Mouse (Mus musculus) heart, embryonic 16.5 days (tissue): ENCODE data around the gene Dll1. TPM values are rescaled to one million over a fixed set of nuclear protein-coding genes. Genes with fewer than 3 reads are reported as not detected.

Source experiments
- ATAC-seq: fragments of 200-750 bp; cut with Nextera tagmentation; replicated peaks from 2 replicates; pipeline ENCODE4 v1.8.0; 2017; ENCODE audit warnings: moderate number of reproducible peaks; ENCODE audit not compliant: insufficient read depth, low FRiP score; ENCODE audit errors: extremely low read depth
- H3K27ac ChIP-seq: fragments of 300-500 bp; sonication (generic); 2 replicates; pipeline ENCODE4 v1.5.1; 2014; ENCODE audit warnings: mild to moderate bottlenecking, low read length, control low read depth, moderate library complexity
- H3K27me3 ChIP-seq: fragments of 300-500 bp; sonication (generic); 2 replicates; pipeline ENCODE4 v1.6.1; 2014; ENCODE audit warnings: low read length, mixed read lengths; ENCODE audit not compliant: control insufficient read depth, insufficient read depth
- H3K36me3 ChIP-seq: fragments of 300-500 bp; sonication (generic); 2 replicates; pipeline ENCODE4 v1.6.1; 2014; ENCODE audit not compliant: control insufficient read depth, insufficient read depth
- H3K4me1 ChIP-seq: fragments of 300-500 bp; sonication (generic); 2 replicates; pipeline ENCODE4 v1.6.1; 2014; ENCODE audit warnings: low read length, mixed read lengths; ENCODE audit not compliant: control insufficient read depth, insufficient read depth
- H3K4me2 ChIP-seq: fragments of 300-500 bp; sonication (generic); 2 replicates; pipeline ENCODE4 v1.6.1; 2014; ENCODE audit warnings: low read depth, mild to moderate bottlenecking, control low read depth, low read length
- H3K4me3 ChIP-seq: fragments of 300-500 bp; sonication (generic); 2 replicates; pipeline ENCODE4 v1.5.1; 2014; ENCODE audit warnings: mild to moderate bottlenecking, control low read depth, low read length
- H3K9ac ChIP-seq: fragments of 300-500 bp; sonication (generic); 2 replicates; pipeline ENCODE4 v1.6.1; 2014; ENCODE audit warnings: low read length, control low read depth
- H3K9me3 ChIP-seq: fragments of 300-500 bp; sonication (generic); replicated peaks from 2 replicates; pipeline ENCODE4 v1.6.1; 2016; ENCODE audit warnings: low read length; ENCODE audit not compliant: control insufficient read depth
- WGBS: fragments of 180-500 bp; shearing (Covaris S2); extraction: QIAGEN DNeasy Blood & Tissue Kit; methylation state at CpG from one replicate; pipeline ENCODE4 v1.1.7; 2014; 5-methylcytosine and 5-hydroxymethylcytosine counted together
- polyA plus RNA-seq: library from polyadenylated mRNA; unstranded; fragments of >200 nt; fragmentation: Nextera tagmentation; extraction: Ambion mirVana; gene quantifications from 2 replicates; pipeline ENCODE4 v1.2.1, GENCODE M21; 2015

Gene Dll1
- polyA plus RNA-seq, 1 experiment from 2014 or later = 5.6 TPM

DNA sequence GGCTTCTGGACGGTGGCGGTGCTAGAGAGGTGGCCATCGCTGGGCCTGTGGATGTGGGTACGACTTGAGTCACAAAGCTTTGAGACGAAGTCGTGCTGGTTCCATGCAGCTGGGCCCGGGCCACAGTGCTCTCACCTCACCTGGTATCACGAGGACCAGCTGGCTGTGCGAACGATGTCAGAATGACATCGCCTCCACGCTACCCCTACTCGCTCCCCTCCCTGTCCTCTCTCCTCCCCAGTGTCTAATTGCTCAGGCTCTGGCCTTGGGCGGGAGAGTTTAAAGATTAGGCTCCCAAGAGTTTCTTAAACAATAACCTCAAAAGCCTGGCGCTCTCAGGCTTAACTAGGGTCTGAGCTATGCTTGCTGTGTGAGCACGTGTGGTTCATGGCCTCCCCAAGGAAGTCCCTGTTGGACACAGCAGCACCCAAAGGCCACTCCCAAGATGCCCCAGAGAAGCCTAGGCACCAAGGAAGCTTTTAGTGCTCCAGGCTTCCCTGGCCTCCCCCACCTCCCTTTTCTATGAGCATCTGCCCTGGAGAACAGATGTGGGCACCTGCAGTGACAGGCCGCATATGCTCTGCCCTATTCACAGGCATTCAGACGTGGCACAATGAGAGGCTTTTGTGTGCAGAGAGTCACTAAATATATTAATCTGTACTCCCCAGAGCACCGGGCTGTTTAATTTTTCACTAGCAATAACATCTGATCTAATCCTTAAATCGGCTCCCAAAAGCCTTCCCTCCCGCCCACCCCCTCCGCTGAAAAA is 4.6 kb upstream of the Dll1 start:
- H3K27me3 ChIP-seq = peaks cover 67% of the 10 kb centered on the region
- peaks cover 19% of the 10 kb centered on the region for H3K4me1 ChIP-seq
- H3K9ac ChIP-seq = no peak overlapping the region; the same call in 1 of the 2 replicates
- peak overlapping the region; percentile 71 for H3K4me2 ChIP-seq
- no peak overlapping the region for H3K27ac ChIP-seq
- no peak for ATAC-seq
- no peaks in the 10 kb centered on the region for H3K36me3 ChIP-seq
- 19% methylated on average over 22 of the region's 22 CpGs for WGBS
- no peaks in the 10 kb centered on the region for H3K9me3 ChIP-seq
- peak overlapping the region; percentile 49 for H3K4me3 ChIP-seq

DNA sequence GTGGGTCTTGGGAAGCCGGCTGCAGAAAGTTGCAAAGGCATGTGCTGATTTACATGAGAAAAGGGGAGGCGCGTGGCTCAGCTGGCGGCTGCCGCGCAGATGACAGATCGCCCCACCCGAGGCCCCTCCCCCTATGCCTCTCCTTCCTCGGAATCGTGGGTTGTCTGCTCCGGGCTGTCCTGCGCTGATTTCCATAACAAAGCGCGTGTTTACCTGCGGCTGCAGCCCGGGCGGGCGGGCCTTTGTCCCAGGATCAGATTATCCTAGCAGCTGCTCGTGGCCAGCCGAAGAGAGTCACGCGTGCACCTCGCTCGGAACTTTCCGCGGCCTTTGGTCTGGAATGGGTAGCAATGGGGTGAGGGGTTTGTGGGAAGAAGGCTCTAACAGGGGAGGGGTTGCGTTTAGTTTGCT is 4.0 kb upstream of the Dll1 start:
- under 1% methylated on average over 27 of the region's 27 CpGs for WGBS
- peaks cover 67% of the 10 kb centered on the region for H3K27me3 ChIP-seq
- ATAC-seq = 0 out of 2 replicates have a peak, but pooled peaks have one; percentile 7
- peaks cover 19% of the 10 kb centered on the region for H3K4me1 ChIP-seq
- H3K36me3 ChIP-seq = no peaks in the 10 kb centered on the region
- H3K4me2 ChIP-seq = peak overlapping the region; percentile 71
- H3K27ac ChIP-seq = no peak overlapping the region
- H3K9ac ChIP-seq = peak overlapping the region; percentile 30
- H3K9me3 ChIP-seq = no peaks in the 10 kb centered on the region
- peak overlapping the region; percentile 49 for H3K4me3 ChIP-seq

- 17% methylated on average over 17 of the region's 17 CpGs for WGBS
- Histone ChIP-seq H3K27ac (no peak overlapping the region), H3K4me1 (peaks cover 22% of the 10 kb centered on the region), H3K36me3 (no peaks in the 10 kb centered on the region), H3K27me3 (peaks cover 70% of the 10 kb centered on the region), H3K9me3 (no peaks in the 10 kb centered on the region), H3K4me2 (peak overlapping the region; percentile 71), H3K9ac (no peak overlapping the region), H3K4me3 (peak overlapping the region; percentile 49)
- ATAC-seq = no peak
Observed at GRCm38 (mm10) chr17:15379741-15380526, 3.3 kb upstream of the Dll1 start.

- no peak for ATAC-seq
- H3K9me3 ChIP-seq = no peaks in the 10 kb centered on the region
- peaks cover 29% of the 10 kb centered on the region for H3K4me1 ChIP-seq
- 18% methylated on average over 15 of the region's 15 CpGs for WGBS
- H3K9ac ChIP-seq = no peak overlapping the region
- no peak overlapping the region for H3K4me2 ChIP-seq
- H3K36me3 ChIP-seq = no peaks in the 10 kb centered on the region
- H3K27ac ChIP-seq = no peak overlapping the region
- H3K4me3 ChIP-seq = no peak overlapping the region
- H3K27me3 ChIP-seq = peaks cover 76% of the 10 kb centered on the region
Observed at GRCm38 (mm10) chr17:15378413-15379109, 1.9 kb upstream of the Dll1 start.

- Histone ChIP-seq H3K4me2 (no peak overlapping the region), H3K36me3 (no peaks in the 10 kb centered on the region), H3K4me3 (no peak overlapping the region), H3K4me1 (peaks cover 29% of the 10 kb centered on the region), H3K9me3 (no peaks in the 10 kb centered on the region), H3K9ac (no peak overlapping the region), H3K27ac (no peak overlapping the region), H3K27me3 (peaks cover 80% of the 10 kb centered on the region)
- WGBS = 2% methylated on average over 1 of the region's 1 CpGs
- ATAC-seq = 0 out of 2 replicates have a peak, but pooled peaks have one; percentile 21
Observed at GRCm38 (mm10) chr17:15377901-15378300, 1.2 kb upstream of the Dll1 start.

GRCm38 (mm10) chr17:15375701-15376493 is 775 bp downstream of the Dll1 start:
- H3K9me3 ChIP-seq = no peaks in the 10 kb centered on the region
- peak overlapping the region; percentile 45 for H3K27ac ChIP-seq
- peak overlapping the region; percentile 100 for H3K4me2 ChIP-seq
- peak overlapping the region; percentile 75 for H3K9ac ChIP-seq
- no peaks in the 10 kb centered on the region for H3K36me3 ChIP-seq
- H3K4me1 ChIP-seq = peaks cover 31% of the 10 kb centered on the region
- H3K27me3 ChIP-seq = peaks cover 63% of the 10 kb centered on the region
- WGBS = under 1% methylated on average over 66 of the region's 69 CpGs
- H3K4me3 ChIP-seq = peak overlapping the region; percentile 66
- peak; percentile 53 for ATAC-seq

DNA sequence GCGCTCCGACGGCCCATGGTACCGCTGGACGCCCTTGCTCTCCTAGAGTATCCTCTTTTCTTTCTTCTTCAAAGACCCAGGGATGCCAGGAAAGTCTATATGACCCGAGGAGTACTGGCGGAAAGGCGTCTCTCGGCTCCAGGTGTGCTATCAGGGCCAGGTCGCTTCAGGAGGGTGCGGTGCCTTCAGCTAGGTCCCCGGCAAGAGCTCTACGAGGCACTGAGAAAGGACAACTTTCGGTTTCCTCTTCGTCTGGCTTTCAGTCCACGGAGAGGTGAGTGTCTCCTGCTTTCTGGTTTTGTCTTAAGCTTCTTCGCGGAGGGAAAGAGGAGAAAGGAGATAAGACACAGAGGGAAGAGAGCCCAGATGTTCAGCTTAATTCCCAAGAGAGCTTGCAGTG is 1.4 kb downstream of the Dll1 start:
- H3K27me3 ChIP-seq = peaks cover 60% of the 10 kb centered on the region
- H3K27ac ChIP-seq = peak overlapping the region; percentile 6
- H3K4me2 ChIP-seq = peak overlapping the region; percentile 100
- H3K4me1 ChIP-seq = peaks cover 27% of the 10 kb centered on the region
- ATAC-seq = no peak
- no peaks in the 10 kb centered on the region for H3K36me3 ChIP-seq
- 0% methylated on average over 18 of the region's 18 CpGs for WGBS
- H3K9me3 ChIP-seq = no peaks in the 10 kb centered on the region
- peak overlapping the region; percentile 75 for H3K9ac ChIP-seq
- peak overlapping the region; percentile 66 for H3K4me3 ChIP-seq

GRCm38 (mm10) chr17:15374321-15375141 is 2.1 kb downstream of the Dll1 start:
- no peak for ATAC-seq
- Histone ChIP-seq H3K36me3 (no peaks in the 10 kb centered on the region), H3K4me2 (peak overlapping the region; percentile 100), H3K27ac (no peak overlapping the region), H3K27me3 (peaks cover 54% of the 10 kb centered on the region), H3K4me1 (peaks cover 25% of the 10 kb centered on the region), H3K4me3 (peak overlapping the region; percentile 66), H3K9ac (peak overlapping the region; percentile 75), H3K9me3 (no peaks in the 10 kb centered on the region)
- 2% methylated on average over 50 of the region's 50 CpGs for whole genome bisulfite sequencing
